In the genomic region with DNA sequence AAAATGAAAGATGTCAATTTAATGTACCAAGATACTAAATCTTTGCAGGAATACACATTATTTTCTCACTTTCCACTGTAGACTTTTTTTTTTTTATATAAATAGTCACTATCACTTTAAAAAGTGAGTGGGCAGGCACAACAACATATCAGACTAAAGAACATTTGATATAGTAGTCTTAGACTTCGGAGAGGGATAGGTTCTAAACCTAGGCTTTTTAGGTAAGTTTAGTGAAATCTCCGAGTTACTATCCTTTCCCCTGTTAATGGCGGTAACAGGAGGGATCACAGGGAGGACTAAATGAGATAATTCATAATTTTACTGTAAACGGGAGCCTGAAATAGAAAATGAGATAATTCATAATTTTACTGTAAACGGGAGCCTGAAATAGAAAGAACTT, we compare ENCODE assay signal across 8 mouse cellular contexts. TPM values are rescaled to one million over a fixed set of nuclear protein-coding genes. Genes with fewer than 3 reads are reported as not detected.
DNase-seq lines count a peak whose midpoint lies in the region; ATAC-seq and TF ChIP-seq lines count a peak whose summit lies in the region.

No protein-coding gene starts in this region.

- no peak overlapping the region for H3K9ac ChIP-seq in kidney, embryonic 16.5 days (replicated peaks; ENCODE audit: low read length)
- peak overlapping the region; percentile 74; the same call in 1 of the 2 replicates for H3K9ac ChIP-seq in embryonic facial prominence, embryonic 14.5 days (ENCODE audit: low read depth, low read length)
- H3K9ac ChIP-seq in hindbrain, postnatal 0 days (replicated peaks; ENCODE audit: low read length): no peak overlapping the region
- no peak overlapping the region for H3K9ac ChIP-seq in midbrain, embryonic 15.5 days

- H3K27me3 ChIP-seq in kidney, embryonic 16.5 days (ENCODE audit: insufficient read depth, low read length): no peaks in the 10 kb centered on the region
- H3K27me3 ChIP-seq in embryonic facial prominence, embryonic 14.5 days (replicated peaks; ENCODE audit: control insufficient read depth, insufficient read depth, low read length): no peaks in the 10 kb centered on the region
- H3K27me3 ChIP-seq in hindbrain, postnatal 0 days (ENCODE audit: insufficient read depth, low read length): no peaks in the 10 kb centered on the region
- no peaks in the 10 kb centered on the region for H3K27me3 ChIP-seq in midbrain, embryonic 15.5 days (replicated peaks)

- peaks cover 9% of the 10 kb centered on the region; the same call in 1 of the 2 replicates for H3K4me1 ChIP-seq in kidney, embryonic 16.5 days (ENCODE audit: insufficient read depth, low read length)
- H3K4me1 ChIP-seq in embryonic facial prominence, embryonic 14.5 days (ENCODE audit: control insufficient read depth, insufficient read depth, low read length): peaks cover 9% of the 10 kb centered on the region
- peaks cover 4% of the 10 kb centered on the region; the same call in 1 of the 2 replicates for H3K4me1 ChIP-seq in hindbrain, postnatal 0 days (ENCODE audit: insufficient read depth, low read length)
- H3K4me1 ChIP-seq in midbrain, embryonic 15.5 days: peaks cover 10% of the 10 kb centered on the region

- no peak for DNase-seq in kidney, adult 8-10 months
- DNase-seq in embryonic facial prominence, embryonic 14.5 days (ENCODE audit: low spot score): no peak
- DNase-seq in hindbrain, postnatal 0 days (ENCODE audit: low spot score): no peak
- no peak for DNase-seq in thymus, postnatal 36 days
- no peak for DNase-seq in embryo, embryonic 9.5 days (ENCODE audit: extremely low spot score)

- TF ChIP-seq CTCF in hindbrain, postnatal 0 days (IDR thresholded peaks at IDR 0.05; ENCODE audit: low read depth): no peak

- 38% methylated on average over 5 of the region's 5 CpGs for WGBS in kidney, embryonic 16.5 days
- 45% methylated on average over 5 of the region's 5 CpGs for WGBS in embryonic facial prominence, embryonic 14.5 days
- 35% methylated on average over 5 of the region's 5 CpGs for WGBS in hindbrain, postnatal 0 days
- 41% methylated on average over 5 of the region's 5 CpGs for WGBS in midbrain, embryonic 15.5 days

- H3K4me3 ChIP-seq in kidney, embryonic 16.5 days (ENCODE audit: low read length): no peak overlapping the region
- H3K4me3 ChIP-seq in embryonic facial prominence, embryonic 14.5 days (ENCODE audit: low read depth, low read length): peak overlapping the region; percentile 65
- peak overlapping the region; percentile 83 for H3K4me3 ChIP-seq in hindbrain, postnatal 0 days (ENCODE audit: low read length)
- peak overlapping the region; percentile 87 for H3K4me3 ChIP-seq in midbrain, embryonic 15.5 days

- peak overlapping the region; percentile 15; the same call in 1 of the 2 replicates for H3K4me2 ChIP-seq in kidney, embryonic 16.5 days (replicated peaks; ENCODE audit: low read depth, low read length)
- H3K4me2 ChIP-seq in embryonic facial prominence, embryonic 14.5 days (ENCODE audit: low read depth, low read length): peak overlapping the region; percentile 43
- H3K4me2 ChIP-seq in hindbrain, postnatal 0 days (ENCODE audit: low read depth, low read length): peak overlapping the region; percentile 68
- H3K4me2 ChIP-seq in midbrain, embryonic 15.5 days: peak overlapping the region; percentile 55

- peak; percentile 16; the same call in 1 of the 2 replicates for ATAC-seq in kidney, embryonic 16.5 days (ENCODE audit: low FRiP score, low TSS enrichment)
- no peak for ATAC-seq in embryonic facial prominence, embryonic 14.5 days (ENCODE audit: low read depth)
- ATAC-seq in hindbrain, postnatal 0 days: peak; percentile 50
- peak; percentile 70 for ATAC-seq in midbrain, embryonic 15.5 days (replicated peaks)
- no peak for ATAC-seq in inflammation-experienced regulatory T-cells, adult 6 months

- no peaks in the 10 kb centered on the region for H3K36me3 ChIP-seq in kidney, embryonic 16.5 days (ENCODE audit: insufficient read depth, low read length)
- no peaks in the 10 kb centered on the region for H3K36me3 ChIP-seq in embryonic facial prominence, embryonic 14.5 days (ENCODE audit: control insufficient read depth, insufficient read depth, low read length)
- no peaks in the 10 kb centered on the region for H3K36me3 ChIP-seq in hindbrain, postnatal 0 days (ENCODE audit: insufficient read depth, low read length)
- no peaks in the 10 kb centered on the region for H3K36me3 ChIP-seq in midbrain, embryonic 15.5 days (replicated peaks)

- no peaks in the 10 kb centered on the region for H3K9me3 ChIP-seq in kidney, embryonic 16.5 days (ENCODE audit: low read length)
- no peaks in the 10 kb centered on the region for H3K9me3 ChIP-seq in embryonic facial prominence, embryonic 14.5 days (ENCODE audit: control insufficient read depth, low read length)
- H3K9me3 ChIP-seq in hindbrain, postnatal 0 days (ENCODE audit: low read length): no peaks in the 10 kb centered on the region
- no peaks in the 10 kb centered on the region for H3K9me3 ChIP-seq in midbrain, embryonic 15.5 days

- no peak overlapping the region for H3K27ac ChIP-seq in kidney, embryonic 16.5 days (ENCODE audit: low read length)
- no peak overlapping the region for H3K27ac ChIP-seq in embryonic facial prominence, embryonic 14.5 days (replicated peaks; ENCODE audit: low read depth, low read length)
- H3K27ac ChIP-seq in hindbrain, postnatal 0 days: no peak overlapping the region
- no peak overlapping the region for H3K27ac ChIP-seq in midbrain, embryonic 15.5 days

RNA-seq across cellular contexts. Expression of gene Vps41, which starts 0.4 kb away (rescaled TPM):
- polyA plus RNA-seq in kidney, embryonic 16.5 days (2015; fragmentation: Nextera tagmentation; extraction: Ambion mirVana): 70.1 and 72.2 TPM in 2 replicates
- 70.6 and 75.1 TPM in 2 replicates for polyA plus RNA-seq in embryonic facial prominence, embryonic 14.5 days (2014; fragmentation: Nextera tagmentation; extraction: Ambion mirVana)
- total RNA-seq in hindbrain, postnatal 0 days (2014; rRNA removed): 85.8 and 89.4 TPM in 2 replicates
- polyA plus RNA-seq in hindbrain, postnatal 0 days (2015; fragmentation: Nextera tagmentation; extraction: Ambion mirVana): 90.5 and 91.1 TPM in 2 replicates
- 119 and 120 TPM in 2 replicates for polyA plus RNA-seq in midbrain, embryonic 15.5 days (2015; fragmentation: Nextera tagmentation; extraction: Ambion mirVana)
- polyA plus RNA-seq in inflammation-experienced regulatory T-cells, adult 6 months (2017; shearing (Covaris generic)): 10 to 100 TPM; 67.4 to 97.7 (median 90.6) TPM

Comparison
In these comparisons a context has a peak if more than half of its experiments do, and no peak if none do; other contexts are left out.
1. ATAC-seq: peak in kidney, embryonic 16.5 days (single experiment), hindbrain, postnatal 0 days (single experiment) and midbrain, embryonic 15.5 days (single experiment); none in embryonic facial prominence, embryonic 14.5 days (single experiment) and inflammation-experienced regulatory T-cells, adult 6 months (single experiment).
2. H3K4me2 ChIP-seq: peak in every context shown above with its lines; median percentile 68 in hindbrain, postnatal 0 days; 55 in midbrain, embryonic 15.5 days; 43 in embryonic facial prominence, embryonic 14.5 days; 15 in kidney, embryonic 16.5 days.